Mouse (Mus musculus) limb, embryonic 14.5 days (tissue): ENCODE measurements around the gene Map4k3. TPM values are rescaled to one million over a fixed set of nuclear protein-coding genes. Genes with fewer than 3 reads are reported as not detected.

Experiments
- ATAC-seq: fragments of 200-750 bp; cut with Nextera tagmentation; 2 replicates; pipeline ENCODE4 v1.8.0; 2017; ENCODE audit warnings: low read depth, moderate number of reproducible peaks, moderate TSS enrichment; ENCODE audit not compliant: low FRiP score
- DNase-seq: peaks from one replicate; pipeline ENCODE4 v3.0.0-alpha.2; 2015; ENCODE audit warnings: low spot score
- H3K27ac ChIP-seq: fragments of 300-500 bp; sonication (generic); replicated peaks from 2 replicates; pipeline ENCODE4 v1.5.1; 2014; ENCODE audit warnings: low read depth, mild to moderate bottlenecking, low read length, moderate library complexity, mixed read lengths
- H3K27me3 ChIP-seq: fragments of 300-500 bp; sonication (generic); 2 replicates; pipeline ENCODE4 v1.6.1; 2014; ENCODE audit warnings: low read length, mixed read lengths; ENCODE audit not compliant: control insufficient read depth, insufficient read depth
- H3K36me3 ChIP-seq: fragments of 300-500 bp; sonication (generic); 2 replicates; pipeline ENCODE4 v1.6.1; 2014; ENCODE audit warnings: mild to moderate bottlenecking, low read length, moderate library complexity, mixed read lengths; ENCODE audit not compliant: control insufficient read depth, insufficient read depth
- H3K4me1 ChIP-seq: fragments of 300-500 bp; sonication (generic); 2 replicates; pipeline ENCODE4 v1.6.1; 2014; ENCODE audit warnings: antibody characterized with exemption, low read length, mixed read lengths; ENCODE audit not compliant: control insufficient read depth, insufficient read depth
- H3K4me2 ChIP-seq: fragments of 300-500 bp; sonication (generic); replicated peaks from 2 replicates; pipeline ENCODE4 v1.6.1; 2014; ENCODE audit warnings: low read depth, mild to moderate bottlenecking, low read length, moderate library complexity; ENCODE audit not compliant: severe bottlenecking
- H3K4me3 ChIP-seq: fragments of 300-500 bp; sonication (generic); replicated peaks from 2 replicates; pipeline ENCODE4 v1.5.1; 2014; ENCODE audit warnings: low read length
- H3K9ac ChIP-seq: fragments of 300-500 bp; sonication (generic); 2 replicates; pipeline ENCODE4 v1.6.1; 2014; ENCODE audit warnings: mild to moderate bottlenecking, low read depth, low read length, moderate library complexity; ENCODE audit not compliant: severe bottlenecking
- H3K9me3 ChIP-seq: fragments of 300-500 bp; sonication (generic); 2 replicates; pipeline ENCODE4 v1.6.1; 2016; ENCODE audit warnings: low read length; ENCODE audit not compliant: control insufficient read depth
- POLR2A ChIP-seq: fragments of 200-500 bp; IDR thresholded peaks from 2 replicates; pipeline ENCODE4 v1.8.0; 2012; ENCODE audit warnings: inconsistent platforms, mild to moderate bottlenecking, moderate library complexity, borderline replicate concordance; ENCODE audit not compliant: insufficient read depth, insufficient read length; ENCODE audit errors: extremely low read depth
- WGBS: fragments of 180-500 bp; shearing (Covaris S2); extraction: QIAGEN DNeasy Blood & Tissue Kit; methylation state at CpG from one replicate; pipeline ENCODE4 v1.1.7; 2014; 5-methylcytosine and 5-hydroxymethylcytosine counted together
- polyA plus RNA-seq, 2 experiments: library from polyadenylated mRNA; depleted of rRNA in 1 of 2; stranded (reverse) in 1 of 2; unstranded in 1 of 2; fragments of >200 nt; fragmentation: Nextera tagmentation in 1 of 2; extraction: Ambion mirVana in 1 of 2; gene quantifications; 2 replicates each; pipeline versions ENCODE4 v1.2.1 to v1.2.3; 2012 to 2014

Gene Map4k3
- polyA plus RNA-seq, 2 experiments: 42.6 to 50.2 TPM

DNA sequence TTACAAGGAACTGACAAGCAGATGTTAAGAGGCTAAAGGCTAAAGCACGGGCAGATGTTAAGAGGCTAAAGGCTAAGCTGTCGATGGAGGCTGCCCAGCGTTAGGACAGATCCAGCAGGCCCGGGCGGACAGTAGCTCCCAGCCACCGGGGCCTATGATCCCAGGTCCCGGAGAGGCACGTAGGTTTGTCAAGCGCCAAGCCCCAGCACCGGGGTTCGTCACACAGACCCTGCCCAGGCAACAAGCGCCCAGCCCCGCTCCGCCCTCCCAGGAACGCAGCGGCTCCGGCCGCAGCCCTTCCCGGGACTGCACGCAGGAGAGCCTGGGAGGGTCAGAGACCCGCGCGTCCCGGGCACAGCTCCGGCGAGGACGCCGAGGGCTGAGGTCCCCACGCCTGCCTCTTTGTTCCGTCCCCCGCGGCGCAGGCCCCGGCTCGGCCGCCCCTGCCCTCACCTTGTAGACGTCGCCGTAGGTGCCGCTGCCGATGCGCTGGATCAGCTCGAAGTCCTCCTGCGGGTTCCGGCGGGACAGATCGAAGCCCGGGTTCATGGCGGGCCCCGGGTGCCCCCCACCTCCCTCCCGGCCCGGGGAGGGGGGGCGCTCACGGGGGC is 839 bp downstream of the Map4k3 start:
- H3K9ac ChIP-seq: peak overlapping the region; percentile 95
- peaks cover 18% of the 10 kb centered on the region for H3K4me1 ChIP-seq
- H3K4me2 ChIP-seq: peak overlapping the region; percentile 85
- ATAC-seq (peak; percentile 64), DNase-seq (peak; percentile 40)
- no peaks in the 10 kb centered on the region for H3K27me3 ChIP-seq
- TF ChIP-seq POLR2A: 0 out of 2 replicates have a peak, but pooled peaks have one; percentile 16
- no peaks in the 10 kb centered on the region for H3K9me3 ChIP-seq
- H3K27ac ChIP-seq: peak overlapping the region; percentile 95
- H3K36me3 ChIP-seq: no peaks in the 10 kb centered on the region
- H3K4me3 ChIP-seq: peak overlapping the region; percentile 93
- under 1% methylated on average over 38 of the region's 54 CpGs for WGBS

DNA sequence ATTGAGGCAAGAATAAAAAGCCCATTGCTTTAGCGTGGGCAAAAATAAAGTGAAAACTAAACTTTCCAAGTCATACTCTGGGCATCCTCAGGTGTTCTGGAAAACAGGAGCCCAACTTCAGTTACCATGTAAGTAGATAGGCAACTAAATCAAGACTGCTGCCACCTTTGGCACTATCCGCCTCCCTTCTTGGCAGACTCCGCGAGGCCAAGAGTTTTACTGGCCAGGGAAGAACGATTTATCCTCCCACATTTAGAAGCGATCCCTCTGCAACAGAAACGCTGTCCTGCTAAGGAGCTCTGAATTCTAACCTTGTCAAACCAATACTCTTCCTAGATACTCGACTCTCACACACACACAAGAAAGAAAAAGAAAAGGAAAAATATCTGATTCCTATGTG is 1.5 kb downstream of the Map4k3 start:
- 8% methylated on average over 8 of the region's 8 CpGs for WGBS
- no peak for ATAC-seq

DNA sequence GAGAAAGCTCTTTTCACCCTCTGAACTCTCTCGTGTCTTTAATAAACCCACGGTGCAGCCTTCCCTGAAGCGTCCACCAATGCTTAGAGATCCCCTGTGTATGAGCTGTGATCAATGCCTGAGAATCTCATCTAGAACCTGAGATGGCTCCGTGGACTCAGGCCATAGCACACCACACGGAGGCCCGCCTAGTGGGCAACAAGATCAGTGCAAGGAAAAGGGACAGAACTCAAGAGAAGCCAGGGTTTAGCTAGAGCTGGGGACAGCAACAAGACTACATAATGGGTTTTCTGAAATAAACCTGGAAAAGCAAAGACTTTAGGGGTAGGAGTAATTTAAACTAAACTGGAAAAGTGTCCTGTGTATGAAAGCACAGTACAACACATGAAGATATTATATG is 5.2 kb downstream of the Map4k3 start:
- H3K9me3 ChIP-seq: no peaks in the 10 kb centered on the region
- TF ChIP-seq POLR2A: no peak
- H3K4me3 ChIP-seq: no peak overlapping the region
- no peak overlapping the region for H3K9ac ChIP-seq
- H3K4me2 ChIP-seq: no peak overlapping the region
- no peak overlapping the region for H3K27ac ChIP-seq
- H3K36me3 ChIP-seq: peaks cover 4% of the 10 kb centered on the region; the same call in 1 of the 2 replicates
- H3K4me1 ChIP-seq: peaks cover 25% of the 10 kb centered on the region
- no peak for ATAC-seq
- H3K27me3 ChIP-seq: no peaks in the 10 kb centered on the region
- DNase-seq: no peak
- 69% methylated on average over 6 of the region's 6 CpGs for WGBS

More for the DNA sequence above, 1.5 kb downstream of the Map4k3 start:
- Histone ChIP-seq H3K4me1 (peaks cover 22% of the 10 kb centered on the region), H3K27me3 (no peaks in the 10 kb centered on the region), H3K4me3 (peak overlapping the region; percentile 93), H3K4me2 (peak overlapping the region; percentile 85), H3K27ac (peak overlapping the region; percentile 95; the same call in 1 of the 2 replicates), H3K9ac (peak overlapping the region; percentile 95), H3K36me3 (peaks cover 3% of the 10 kb centered on the region; the same call in 1 of the 2 replicates), H3K9me3 (no peaks in the 10 kb centered on the region)
- TF ChIP-seq POLR2A: no peak
- no peak for DNase-seq

DNA sequence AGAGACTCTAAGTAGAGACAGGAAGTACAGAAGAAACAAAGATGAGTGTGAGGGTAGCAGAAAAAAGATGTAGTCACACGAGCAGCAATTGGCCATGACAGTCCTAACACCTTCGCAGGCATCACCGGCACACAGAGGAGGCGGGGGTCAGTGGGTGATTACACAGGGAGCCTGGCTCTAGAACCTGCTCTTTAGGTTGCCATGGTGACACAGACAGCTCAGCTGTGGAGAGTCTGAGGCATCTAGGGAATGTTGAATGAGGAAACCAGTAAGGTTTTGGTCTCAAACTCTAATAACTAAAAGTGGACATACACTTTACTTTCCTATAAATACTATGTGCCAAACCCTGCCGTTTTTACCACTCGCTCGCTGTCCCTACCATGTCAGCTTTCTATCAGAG is 6.6 kb downstream of the Map4k3 start:
- Histone ChIP-seq H3K9ac (no peak overlapping the region), H3K9me3 (no peaks in the 10 kb centered on the region), H3K27me3 (no peaks in the 10 kb centered on the region), H3K4me3 (no peak overlapping the region), H3K27ac (no peak overlapping the region), H3K4me1 (peaks cover 25% of the 10 kb centered on the region), H3K4me2 (no peak overlapping the region), H3K36me3 (peaks cover 4% of the 10 kb centered on the region; the same call in 1 of the 2 replicates)
- DNase-seq (no peak), ATAC-seq (no peak)
- WGBS: 65% methylated on average over 7 of the region's 7 CpGs
- TF ChIP-seq POLR2A: no peak

DNA sequence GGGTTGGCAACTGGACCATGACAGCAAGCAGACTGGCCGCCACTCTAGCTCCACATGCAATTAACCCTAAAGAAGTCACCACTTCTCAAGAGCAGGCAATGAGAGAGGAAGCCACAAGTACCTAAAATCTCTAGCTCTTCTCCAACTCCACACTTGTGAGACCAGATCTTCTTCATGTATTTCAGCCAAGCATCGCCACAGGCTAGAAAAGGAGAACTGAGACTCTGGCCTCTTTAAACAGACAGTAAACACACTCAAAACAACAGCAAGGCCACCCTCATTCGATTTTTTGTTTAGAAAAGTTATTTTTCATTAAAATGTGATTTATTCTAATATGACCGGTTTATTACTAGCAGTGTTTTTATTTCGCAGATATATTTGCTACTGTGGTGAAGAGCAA is 9.0 kb downstream of the Map4k3 start:
- Histone ChIP-seq H3K4me1 (peaks cover 7% of the 10 kb centered on the region), H3K27me3 (no peaks in the 10 kb centered on the region), H3K4me3 (no peak overlapping the region), H3K9me3 (no peaks in the 10 kb centered on the region), H3K36me3 (peaks cover 4% of the 10 kb centered on the region; the same call in 1 of the 2 replicates), H3K27ac (no peak overlapping the region), H3K9ac (no peak overlapping the region), H3K4me2 (no peak overlapping the region)
- 89% methylated on average over 5 of the region's 5 CpGs for WGBS
- no peak for DNase-seq
- TF ChIP-seq POLR2A: no peak
- ATAC-seq: no peak
